Mouse (Mus musculus) frontal cortex, adult (tissue): ENCODE data around the gene Hist1h2ac.
"Not testable (repeated sequence)": the region's sequence is repeated elsewhere in the genome, so short reads cannot be mapped to it uniquely, and the experiment has no call there.

Experiments used
- ATAC-seq: cut with Nextera tagmentation; 2 replicates; pipeline ENCODE4 v1.9.2; 2017; ENCODE audit warnings: mild to moderate bottlenecking, moderate library complexity, mixed read lengths; ENCODE audit not compliant: low TSS enrichment

Gene Hist1h2ac

GRCm38 (mm10) chr13:23683755-23684281, at the start of gene Hist1h2ac, which contains the start of gene Hist1h2bc:
Gene Hist1h2ac (minus strand): TSS chr13:23683948.
Gene Hist1h2bc (plus strand): TSS chr13:23684199.
- ATAC-seq, result peak; percentile 99

- peak; percentile 77 for ATAC-seq
These were observed 48.5 kb upstream of the Hist1h2ac start for GRCm38 (mm10) chr13:23732156-23732804.

GRCm38 (mm10) chr13:23730479-23730878, 46.7 kb upstream of the Hist1h2ac start:
- no peak for ATAC-seq

- no peak for ATAC-seq
These were observed 46.0 kb upstream of the Hist1h2ac start for GRCm38 (mm10) chr13:23729706-23730105.

- ATAC-seq, result no peak
These were observed 45.4 kb upstream of the Hist1h2ac start for GRCm38 (mm10) chr13:23729192-23729525.

- no peak for ATAC-seq
These were observed 44.9 kb upstream of the Hist1h2ac start for GRCm38 (mm10) chr13:23728472-23729191.

GRCm38 (mm10) chr13:23725213-23725612, 41.5 kb upstream of the Hist1h2ac start:
- no peak for ATAC-seq

- no peak for ATAC-seq
These were observed 40.5 kb upstream of the Hist1h2ac start for GRCm38 (mm10) chr13:23724239-23724638.

GRCm38 (mm10) chr13:23717593-23718245, 34.0 kb upstream of the Hist1h2ac start:
- ATAC-seq, result not testable (repeated sequence)

GRCm38 (mm10) chr13:23717176-23717575, 33.4 kb upstream of the Hist1h2ac start:
- ATAC-seq, result no peak

- no peak for ATAC-seq
These were observed 32.7 kb upstream of the Hist1h2ac start for GRCm38 (mm10) chr13:23716261-23717042.

GRCm38 (mm10) chr13:23710374-23711089, 26.8 kb upstream of the Hist1h2ac start, which contains the start of gene Hfe:
Gene Hfe (minus strand): TSS chr13:23710854.
- ATAC-seq, result peak; percentile 98

- no peak; the same call in 1 of the 2 replicates for ATAC-seq
These were observed 26.1 kb upstream of the Hist1h2ac start for GRCm38 (mm10) chr13:23709714-23710373.

GRCm38 (mm10) chr13:23708654-23709053, 24.9 kb upstream of the Hist1h2ac start:
- ATAC-seq, result no peak

- ATAC-seq, result no peak
These were observed 24.3 kb upstream of the Hist1h2ac start for GRCm38 (mm10) chr13:23708041-23708440.

- ATAC-seq, result no peak
These were observed 23.0 kb upstream of the Hist1h2ac start for GRCm38 (mm10) chr13:23706771-23707170.

- ATAC-seq, result no peak
These were observed 22.1 kb upstream of the Hist1h2ac start for GRCm38 (mm10) chr13:23705751-23706356.

GRCm38 (mm10) chr13:23702801-23703200, 19.1 kb upstream of the Hist1h2ac start:
- not testable (repeated sequence) for ATAC-seq

- no peak for ATAC-seq
These were observed 18.5 kb upstream of the Hist1h2ac start for GRCm38 (mm10) chr13:23702220-23702619.
